Mouse (Mus musculus) thymus, adult 2 months (tissue): Measurements from ENCODE around the gene Nol4l. TPM values are rescaled to one million over a fixed set of nuclear protein-coding genes. Genes with fewer than 3 reads are reported as not detected.
"Not testable (repeated sequence)": the region's sequence is repeated elsewhere in the genome, so short reads cannot be mapped to it uniquely, and the experiment has no call there.

Experiments used
- DNase-seq: peaks from one replicate; pipeline ENCODE4 v3.0.0; 2021
- H3K27ac ChIP-seq: fragments of 200-500 bp; 2 replicates; pipeline ENCODE4 v1.5.1; 2012; ENCODE audit warnings: low read length, control low read depth; ENCODE audit not compliant: control insufficient read depth, insufficient read depth
- H3K27me3 ChIP-seq: fragments of 200-500 bp; 2 replicates; pipeline ENCODE4 v1.6.1; 2012; ENCODE audit warnings: mild to moderate bottlenecking, low read length, moderate library complexity, mixed read lengths; ENCODE audit not compliant: control insufficient read depth, insufficient read depth
- H3K36me3 ChIP-seq: fragments of 200-500 bp; 2 replicates; pipeline ENCODE4 v1.6.1; 2012; ENCODE audit warnings: mild to moderate bottlenecking, low read length, moderate library complexity; ENCODE audit not compliant: control insufficient read depth, insufficient read depth
- H3K4me1 ChIP-seq: fragments of 200-500 bp; replicated peaks from 2 replicates; pipeline ENCODE4 v1.6.1; 2012; ENCODE audit warnings: low read length; ENCODE audit not compliant: control insufficient read depth, insufficient read depth
- H3K4me3 ChIP-seq: fragments of 200-500 bp; 2 replicates; pipeline ENCODE4 v1.5.1; 2012; ENCODE audit warnings: mild to moderate bottlenecking, low read length, control low read depth, moderate library complexity; ENCODE audit not compliant: control insufficient read depth, insufficient read depth
- CTCF ChIP-seq: fragments of 200-500 bp; IDR thresholded peaks from 2 replicates; pipeline ENCODE4 v1.5.1; 2012; ENCODE audit warnings: mild to moderate bottlenecking, control low read depth, low read length, moderate library complexity, borderline replicate concordance; ENCODE audit not compliant: control insufficient read depth, poor library complexity, insufficient read depth; ENCODE audit errors: extremely low read depth
- POLR2A ChIP-seq: fragments of 200-500 bp; IDR thresholded peaks from 2 replicates; pipeline ENCODE4 v1.6.1; 2012; ENCODE audit warnings: mild to moderate bottlenecking, low read length, control low read depth, moderate library complexity; ENCODE audit not compliant: control insufficient read depth, poor library complexity, insufficient read depth; ENCODE audit errors: extremely low read depth
- WGBS: fragments of 180-500 bp; shearing (Covaris S2); methylation state at CpG from one replicate; pipeline ENCODE4 v1.1.7; 2018; 5-methylcytosine and 5-hydroxymethylcytosine counted together
- polyA plus RNA-seq: library from polyadenylated mRNA; depleted of rRNA; stranded (reverse); fragments of >200 nt; gene quantifications from 2 replicates; pipeline ENCODE4 v1.2.3, GENCODE M21; 2012; rRNA removed

The Nol4l gene
- polyA plus RNA-seq, 1 experiment = 4.2 TPM

DNA sequence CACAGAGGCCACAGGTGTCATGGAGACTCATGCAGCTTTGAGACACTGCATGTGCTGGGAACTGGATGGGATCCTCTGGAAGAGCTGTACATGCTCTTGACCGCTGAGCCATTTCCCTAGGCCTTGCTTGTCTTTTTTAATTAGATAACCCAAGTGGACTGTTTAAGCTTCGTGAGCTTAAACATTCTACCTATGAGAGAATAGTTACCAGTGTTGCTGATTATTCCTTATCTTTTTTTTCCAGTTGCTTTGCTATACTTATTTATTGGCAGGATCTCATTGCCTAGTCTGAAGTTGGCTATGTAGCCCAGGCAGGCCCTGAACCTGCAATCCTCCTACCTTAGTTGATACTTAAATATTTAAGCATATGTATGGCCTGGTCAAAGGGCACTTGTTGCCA lies 139.9 kb downstream of the Nol4l start:
- no peak overlapping the region for H3K4me3 ChIP-seq
- peaks cover 59% of the 10 kb centered on the region for H3K36me3 ChIP-seq
- no peak overlapping the region for H3K27ac ChIP-seq
- H3K4me1 ChIP-seq = no peaks in the 10 kb centered on the region
- 97% methylated on average over 2 of the region's 2 CpGs for WGBS
- TF ChIP-seq CTCF = no peak
- no peak for TF ChIP-seq POLR2A
- DNase-seq = no peak
- H3K27me3 ChIP-seq = no peaks in the 10 kb centered on the region

- Histone ChIP-seq H3K27ac (no peak overlapping the region), H3K27me3 (no peaks in the 10 kb centered on the region), H3K4me1 (no peaks in the 10 kb centered on the region), H3K4me3 (no peak overlapping the region), H3K36me3 (peaks cover 39% of the 10 kb centered on the region)
- no peak for DNase-seq
- WGBS = 97% methylated on average over 1 of the region's 1 CpGs
- TF ChIP-seq CTCF = no peak
- no peak for TF ChIP-seq POLR2A
Measured at GRCm38 (mm10) chr2:153380479-153380878, 149.3 kb downstream of the Nol4l start.

DNA sequence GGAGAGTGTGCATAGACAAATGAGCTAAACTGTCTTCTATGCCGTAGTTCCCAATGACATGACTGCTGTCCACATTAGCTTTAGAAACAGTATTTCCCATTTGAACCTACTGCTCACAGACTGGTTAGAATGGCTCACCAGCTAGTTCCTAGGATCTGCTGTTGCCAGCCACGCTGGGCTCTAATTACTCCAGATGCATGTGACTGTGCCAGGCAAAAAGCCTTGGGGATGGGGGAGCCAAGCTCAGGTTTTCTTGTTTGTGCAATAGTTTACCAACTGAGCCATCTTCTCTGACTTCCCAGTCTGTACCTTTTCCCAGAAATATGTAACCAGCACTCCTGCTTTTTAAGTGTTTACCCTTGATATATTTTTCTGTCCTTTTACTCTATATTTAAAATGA lies 154.4 kb downstream of the Nol4l start:
- H3K27ac ChIP-seq = no peak overlapping the region
- no peak overlapping the region for H3K4me3 ChIP-seq
- WGBS = 95% methylated on average over 2 of the region's 2 CpGs
- H3K27me3 ChIP-seq = no peaks in the 10 kb centered on the region
- no peaks in the 10 kb centered on the region for H3K4me1 ChIP-seq
- TF ChIP-seq POLR2A (no peak), CTCF (no peak)
- peaks cover 19% of the 10 kb centered on the region for H3K36me3 ChIP-seq
- DNase-seq = no peak

- H3K27me3 ChIP-seq = no peaks in the 10 kb centered on the region
- H3K4me1 ChIP-seq = no peaks in the 10 kb centered on the region
- no peak overlapping the region for H3K27ac ChIP-seq
- no peak for DNase-seq
- peaks cover 27% of the 10 kb centered on the region for H3K36me3 ChIP-seq
- no peak for TF ChIP-seq CTCF
- TF ChIP-seq POLR2A = no peak
- H3K4me3 ChIP-seq = no peak overlapping the region
Measured at GRCm38 (mm10) chr2:153370871-153371270, 158.9 kb downstream of the Nol4l start.

DNA sequence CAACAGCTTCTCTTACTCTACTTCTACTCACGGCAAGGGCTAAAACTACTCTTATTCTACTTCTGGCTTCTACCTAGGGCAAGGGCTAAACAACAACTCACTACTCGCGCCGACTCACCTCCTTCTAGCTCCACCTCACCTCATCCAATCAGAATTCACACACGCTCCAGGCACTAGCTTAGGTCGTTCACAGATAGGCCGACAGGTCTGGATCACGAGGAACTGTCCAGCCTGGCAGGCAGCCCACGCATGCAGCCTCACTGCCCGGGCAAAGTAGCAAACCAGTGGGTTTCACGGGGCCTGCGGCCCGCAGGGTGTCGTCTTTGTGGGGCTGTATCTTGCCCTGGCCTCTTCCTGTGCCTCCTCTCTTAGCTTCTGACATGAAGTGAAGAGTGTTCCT lies 165.2 kb downstream of the Nol4l start:
- WGBS = 97% methylated on average over 14 of the region's 14 CpGs
- not testable (repeated sequence) for H3K4me3 ChIP-seq, H3K27ac ChIP-seq, DNase-seq, H3K27me3 ChIP-seq, H3K4me1 ChIP-seq
- H3K36me3 ChIP-seq = peaks cover 46% of the 10 kb centered on the region

- Histone ChIP-seq H3K4me3 (no peak overlapping the region), H3K27ac (no peak overlapping the region), H3K27me3 (no peaks in the 10 kb centered on the region), H3K4me1 (no peaks in the 10 kb centered on the region), H3K36me3 (peaks cover 52% of the 10 kb centered on the region)
- no peak for DNase-seq
- TF ChIP-seq POLR2A (no peak), CTCF (no peak)
- 96% methylated on average over 1 of the region's 1 CpGs for WGBS
Measured at GRCm38 (mm10) chr2:153361101-153361710, 168.6 kb downstream of the Nol4l start.

Other genes starting within 250 kb of the Nol4l start
- 13.0 and 15.7 TPM in 2 replicates for gene Kif3b, start 238.6 kb downstream of the Nol4l start, polyA plus RNA-seq
- 30.1 and 36.3 TPM in 2 replicates for gene Asxl1, start 184.1 kb downstream of the Nol4l start, polyA plus RNA-seq
- gene 4930404H24Rik, start 37.2 kb downstream of the Nol4l start, polyA plus RNA-seq = not detected in 2 replicates
- 22.0 and 22.4 TPM in 2 replicates for gene Commd7, start 102.8 kb upstream of the Nol4l start, polyA plus RNA-seq
- gene Dnmt3b, start 119.5 kb upstream of the Nol4l start, polyA plus RNA-seq = 4.4 and 4.7 TPM in 2 replicates
- not detected in 2 replicates for gene Dnmt3c, start 166.7 kb upstream of the Nol4l start, polyA plus RNA-seq
- gene Mapre1, start 211.3 kb upstream of the Nol4l start, polyA plus RNA-seq = 14.6 and 15.5 TPM in 2 replicates
- gene Efcab8, start 250.0 kb upstream of the Nol4l start, polyA plus RNA-seq = 1.8 and 1.9 TPM in 2 replicates